Mouse (Mus musculus) heart, adult 9 months (tissue): ENCODE results near the gene Dpep1.
"Not testable (repeated sequence)": the region's sequence is repeated elsewhere in the genome, so short reads cannot be mapped to it uniquely, and the experiment has no call there.

ENCODE experiments used
- DNase-seq, 2 experiments: peaks; one replicate each; pipeline ENCODE4 v3.0.0; 2022; ENCODE audit warnings: low spot score in 2 of 2

Dpep1 gene

DNA sequence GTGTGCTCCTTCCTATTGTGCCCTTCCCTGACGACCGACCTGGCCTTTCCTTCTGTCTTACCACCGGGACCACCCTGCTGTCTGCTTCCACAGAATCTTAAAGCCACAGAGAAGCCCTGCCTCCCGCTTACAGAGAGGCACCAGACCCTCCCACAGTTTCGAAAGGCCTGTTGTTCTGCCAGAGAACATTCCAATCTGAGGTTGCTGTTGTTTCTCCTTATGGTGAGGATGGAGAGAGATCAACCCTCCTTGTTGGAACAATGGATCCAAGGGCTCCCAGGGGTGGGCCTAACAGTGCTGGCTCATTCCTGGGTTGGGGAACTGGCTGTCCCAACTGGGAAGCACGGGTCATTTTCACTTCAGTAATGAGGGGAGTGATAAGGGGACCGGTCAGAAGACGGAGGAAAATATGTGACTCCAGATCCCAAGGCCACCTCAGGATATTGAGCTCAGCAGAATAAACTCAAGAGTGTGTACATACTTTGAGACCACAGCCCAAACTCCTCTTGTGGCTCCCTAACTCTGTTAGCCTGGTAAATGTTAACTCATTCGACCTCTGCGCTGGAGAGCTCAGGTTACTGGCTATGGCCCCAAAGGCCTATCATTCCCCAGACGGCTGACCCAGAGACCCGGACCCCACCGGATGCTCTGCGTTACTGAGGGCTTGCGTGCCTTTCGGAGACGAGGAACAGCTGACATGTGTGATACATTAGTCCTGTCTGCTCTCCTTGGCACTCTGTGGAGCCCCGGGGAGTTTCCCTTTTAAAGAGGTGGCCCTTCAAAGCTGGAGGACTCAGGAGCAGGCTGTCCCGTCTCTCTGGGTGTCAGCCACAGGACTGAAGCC lies at the start of gene Dpep1:
Dpep1 (plus strand) TSS at position 677 of the 844 bp plus-strand sequence.
- DNase-seq, result peak; percentile 83 to 85

DNA sequence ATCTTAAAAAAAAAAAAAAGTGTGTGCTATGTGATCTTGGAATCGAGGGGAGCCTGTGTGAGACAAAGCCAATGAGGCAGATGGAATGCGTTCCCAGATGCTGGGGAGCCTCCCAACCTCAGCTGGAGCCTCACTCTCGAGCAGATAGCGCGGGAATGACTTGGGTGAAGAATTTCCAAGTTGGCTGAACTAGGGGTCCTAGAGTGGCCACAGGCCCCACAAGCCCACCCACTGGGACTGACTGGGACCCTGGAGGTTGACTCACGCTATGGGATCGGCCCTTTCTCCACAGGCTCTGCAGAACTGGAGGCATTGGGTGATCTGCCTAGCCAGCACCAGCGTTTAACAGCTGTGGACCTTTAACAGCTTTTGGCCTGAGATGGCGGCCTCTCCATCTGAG lies 49.8 kb upstream of the Dpep1 start:
- DNase-seq, result peak; percentile 73 to 74

DNA sequence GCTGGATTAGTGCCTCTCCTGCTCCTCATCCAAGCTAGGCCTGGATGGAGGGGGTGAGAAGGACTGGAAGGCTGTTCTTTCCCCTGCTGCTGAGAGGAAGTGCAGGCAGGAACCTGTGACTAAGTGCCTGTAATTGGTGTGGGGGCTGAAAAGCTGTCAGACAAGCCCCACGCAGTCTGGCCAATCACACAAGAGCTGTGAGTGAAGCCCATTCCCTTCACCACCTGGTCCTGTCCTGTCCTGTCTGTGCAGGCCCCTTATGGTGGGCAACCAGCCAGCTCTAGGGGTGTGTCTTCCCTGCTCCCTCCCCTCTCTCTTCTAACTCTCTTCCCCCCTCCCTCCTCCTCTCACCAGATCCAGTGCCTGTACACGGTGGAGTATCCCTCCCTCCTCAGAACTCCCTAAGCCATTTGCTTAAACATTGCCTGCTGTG lies 48.4 kb upstream of the Dpep1 start:
- peak; percentile 32 to 43 for DNase-seq

DNA sequence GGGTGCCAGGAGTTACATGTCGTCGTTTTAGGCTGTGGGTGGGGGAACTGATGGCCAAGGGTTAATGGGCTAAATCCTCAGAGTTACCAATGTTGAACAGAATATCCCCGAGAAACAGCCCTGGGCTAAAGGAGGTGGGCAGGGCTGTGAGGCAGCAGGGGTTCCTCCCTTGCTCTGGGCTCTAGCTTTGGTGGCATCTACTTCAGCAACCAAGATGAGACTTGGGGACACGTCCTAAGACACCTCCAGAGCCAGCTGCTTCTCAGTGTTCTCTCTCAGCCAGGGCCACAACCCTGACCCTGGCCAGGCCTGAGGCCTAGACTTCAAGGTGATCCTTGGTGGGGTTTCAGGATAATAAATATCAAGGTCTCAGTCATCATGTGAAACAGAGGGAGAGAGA lies 47.3 kb upstream of the Dpep1 start:
- DNase-seq, result no peak

DNA sequence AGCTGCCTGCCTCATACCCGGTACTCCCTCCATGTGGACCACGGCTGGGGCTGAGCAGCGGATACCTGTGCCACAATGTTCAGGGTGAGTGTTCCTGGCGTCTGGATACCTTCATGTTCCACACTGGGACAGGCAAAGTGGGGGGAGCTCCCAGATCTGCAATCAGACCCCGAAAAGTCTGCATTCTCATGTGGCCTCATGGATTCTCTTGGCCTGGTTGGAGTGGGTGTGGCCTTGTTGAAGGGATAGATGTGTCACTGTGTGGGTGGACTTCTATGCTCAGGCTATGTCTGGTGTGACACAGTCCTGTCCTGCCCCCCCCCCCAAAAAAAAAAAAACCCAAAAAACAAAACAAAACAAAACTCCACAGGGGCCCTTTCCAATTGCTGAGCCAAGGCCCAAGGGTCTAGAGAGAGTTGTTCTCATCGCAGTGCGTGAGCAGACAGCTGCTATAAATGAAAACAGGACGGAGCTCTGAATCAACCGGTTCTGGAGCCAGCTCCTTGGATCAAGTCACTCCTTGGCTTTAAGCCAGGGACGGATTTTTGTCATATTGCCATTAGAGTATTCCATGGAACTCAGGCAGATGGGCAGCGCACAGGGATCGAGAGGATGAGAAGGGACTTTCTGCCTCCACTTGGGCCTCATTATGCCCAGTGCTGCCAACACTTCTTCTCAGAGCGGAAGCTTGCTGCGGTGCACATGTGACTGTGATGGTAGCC lies 44.1 kb upstream of the Dpep1 start:
- peak; percentile 89 to 94 for DNase-seq

DNA sequence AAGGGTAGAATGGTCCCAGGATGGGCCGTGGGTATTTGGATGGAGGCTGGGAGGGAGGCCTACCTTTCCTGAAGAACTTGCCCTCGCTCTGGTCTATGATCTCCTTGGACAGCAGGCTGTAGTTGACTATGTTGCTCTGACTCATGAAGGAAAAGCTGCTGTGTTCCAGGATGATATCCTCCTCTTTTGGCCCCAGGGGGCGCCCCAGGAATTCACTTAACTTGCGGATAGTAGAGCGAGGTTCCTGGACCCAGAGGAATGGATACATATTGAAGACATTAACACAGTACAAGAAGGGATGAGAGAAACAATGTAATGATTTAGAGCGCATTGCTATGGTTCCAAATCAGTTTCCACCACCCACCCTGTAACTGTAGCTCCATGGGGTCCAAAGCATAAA lies 40.8 kb upstream of the Dpep1 start:
- DNase-seq, result peak; percentile 53 to 61

DNA sequence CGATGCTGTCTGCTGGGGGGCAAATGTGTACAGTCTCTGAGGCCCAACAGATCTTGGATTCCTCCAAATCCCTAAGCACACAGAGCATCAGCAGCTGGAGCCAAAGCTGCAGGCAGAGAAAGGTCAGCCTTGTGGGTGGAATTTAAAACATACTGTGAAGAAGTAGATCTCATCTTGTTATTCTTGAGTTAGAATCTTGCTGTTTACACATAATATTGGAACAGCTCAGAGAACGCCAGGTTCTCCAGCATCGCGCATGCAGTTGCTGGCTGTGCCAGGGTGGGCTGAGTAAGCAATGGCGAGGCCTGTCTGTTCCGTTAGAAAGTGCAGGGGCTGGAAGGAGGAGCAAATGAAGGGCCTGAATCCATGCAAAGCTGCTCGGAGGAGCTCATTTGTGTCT lies 39.7 kb upstream of the Dpep1 start:
- peak; percentile 39 to 45 for DNase-seq

DNA sequence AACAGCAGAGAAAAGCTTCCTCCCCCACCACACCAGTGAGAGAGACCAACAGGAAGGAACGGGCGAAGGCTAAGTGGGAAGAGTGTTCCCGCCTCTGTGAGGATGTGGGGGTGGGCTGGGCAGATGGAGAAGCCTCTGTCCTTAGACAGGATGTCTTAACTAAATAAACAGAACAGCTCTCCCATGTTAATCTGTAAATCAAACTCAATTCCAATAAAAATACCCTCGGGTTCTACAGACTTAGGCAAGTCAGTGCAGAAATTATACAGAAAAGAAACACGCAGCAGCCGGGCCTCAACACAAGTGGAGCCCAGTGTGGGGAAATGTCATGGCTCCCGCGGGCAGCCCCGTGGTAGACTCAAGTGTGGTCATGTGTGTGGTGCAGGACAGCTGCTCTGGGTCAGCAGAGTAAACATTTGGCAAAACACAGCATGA lies 35.3 kb upstream of the Dpep1 start:
- DNase-seq, result no peak

DNA sequence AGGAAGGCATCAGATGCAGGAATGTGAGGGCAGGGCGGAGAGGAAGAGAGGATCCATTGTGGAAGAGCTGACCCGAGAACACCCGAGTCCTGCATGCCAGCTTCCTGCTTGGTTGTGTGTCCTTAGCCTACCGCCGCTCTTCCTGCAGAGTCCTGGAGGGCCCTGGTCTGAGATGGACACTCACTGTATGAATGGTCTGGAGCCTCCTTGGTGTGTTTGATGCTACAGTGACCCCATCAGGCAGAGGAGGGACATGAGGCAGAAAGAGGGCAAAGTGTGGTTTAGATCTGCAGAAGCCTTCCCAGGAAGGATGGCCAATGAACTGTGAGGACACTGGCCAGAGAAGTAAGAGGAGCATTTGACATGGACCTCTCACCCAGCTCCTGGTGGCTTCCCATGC lies 30.9 kb upstream of the Dpep1 start:
- DNase-seq, result peak in 1 of 2 experiments; percentile 35

DNA sequence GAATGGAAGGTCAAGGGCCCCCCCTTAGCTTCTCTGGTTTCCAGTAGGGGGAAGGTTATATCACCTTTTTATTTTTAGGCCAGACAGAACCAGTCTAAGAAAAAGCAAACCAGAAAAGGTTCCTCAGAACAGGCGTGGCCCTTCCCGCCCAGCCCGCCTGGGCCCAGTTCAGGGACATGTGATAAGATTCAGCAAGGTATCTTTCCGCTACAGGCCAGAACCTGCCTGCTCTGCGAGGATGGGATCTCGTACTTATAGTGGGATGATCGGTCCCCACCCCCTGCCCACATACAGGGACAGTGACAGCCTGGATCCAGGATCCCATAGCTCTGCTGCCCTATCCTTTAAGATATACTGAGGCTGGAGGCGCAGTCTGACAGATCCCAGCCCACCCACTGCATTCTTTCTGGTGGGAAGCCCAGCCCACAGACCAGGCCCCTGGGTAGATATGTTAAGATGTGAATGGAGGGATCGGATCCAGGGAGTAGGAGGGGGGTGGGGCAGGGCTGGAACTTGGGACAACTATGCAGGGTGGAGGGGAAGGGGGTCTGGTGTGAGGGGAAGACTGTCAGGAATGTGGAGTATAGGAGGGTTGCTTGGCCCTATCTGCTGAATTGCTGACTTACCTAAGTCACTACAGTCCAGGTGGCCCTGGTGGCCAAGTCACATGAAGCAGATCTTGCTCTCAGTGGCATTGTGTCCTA lies 29.8 kb upstream of the Dpep1 start:
- DNase-seq, result no peak

DNA sequence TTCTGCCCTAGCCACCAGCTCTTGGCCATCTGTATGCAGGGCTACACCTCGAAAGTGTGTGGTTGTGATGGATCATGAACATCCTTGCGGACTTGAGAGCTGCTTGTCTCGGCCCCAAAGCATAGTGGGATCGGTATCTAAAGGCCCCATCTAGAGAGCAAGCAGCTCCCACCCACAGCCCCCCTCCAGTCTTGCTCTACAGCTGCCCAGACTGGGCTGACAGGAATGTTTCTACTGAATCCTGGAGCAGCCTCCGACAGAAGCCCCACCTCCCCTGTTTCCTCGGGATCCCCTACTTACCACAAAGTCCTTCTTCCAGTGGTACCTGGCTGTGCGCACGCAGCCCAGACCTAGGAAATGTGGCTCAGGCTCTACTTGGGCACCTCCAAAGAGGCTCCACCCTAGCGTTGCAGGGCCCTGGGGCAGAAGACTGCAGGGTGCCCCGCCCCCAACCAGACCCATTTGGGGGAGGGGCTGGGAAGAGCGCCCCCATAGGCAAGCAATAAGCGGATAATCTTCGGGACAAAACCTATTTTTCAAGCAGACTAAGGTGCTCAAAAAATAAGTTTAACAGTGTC lies 28.1 kb upstream of the Dpep1 start, which contains the start of gene Sult5a1:
Sult5a1 (minus strand) TSS at position 428 of the 578 bp plus-strand sequence.
- DNase-seq, result no peak

DNA sequence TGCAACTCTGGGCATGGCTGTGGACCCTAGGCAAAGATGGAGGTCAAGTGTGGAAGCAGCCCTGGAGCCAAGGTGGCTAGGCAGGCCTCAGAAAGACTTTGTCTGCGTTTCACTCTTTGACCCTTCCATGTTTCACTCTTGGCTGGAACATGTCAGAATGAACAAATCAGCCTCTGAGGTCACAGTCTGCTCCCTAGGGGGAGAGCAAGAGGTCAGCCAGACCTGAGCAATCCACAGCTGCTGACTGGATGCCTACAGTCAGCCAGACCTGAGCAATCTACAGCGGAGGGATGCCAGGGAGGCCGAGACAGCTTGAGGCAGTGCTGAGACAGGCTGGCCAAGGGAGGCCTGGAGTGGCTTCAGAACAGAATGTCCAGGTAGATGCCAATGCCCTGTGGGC lies 4.7 kb upstream of the Dpep1 start:
- DNase-seq, result peak; percentile 61 to 78

DNA sequence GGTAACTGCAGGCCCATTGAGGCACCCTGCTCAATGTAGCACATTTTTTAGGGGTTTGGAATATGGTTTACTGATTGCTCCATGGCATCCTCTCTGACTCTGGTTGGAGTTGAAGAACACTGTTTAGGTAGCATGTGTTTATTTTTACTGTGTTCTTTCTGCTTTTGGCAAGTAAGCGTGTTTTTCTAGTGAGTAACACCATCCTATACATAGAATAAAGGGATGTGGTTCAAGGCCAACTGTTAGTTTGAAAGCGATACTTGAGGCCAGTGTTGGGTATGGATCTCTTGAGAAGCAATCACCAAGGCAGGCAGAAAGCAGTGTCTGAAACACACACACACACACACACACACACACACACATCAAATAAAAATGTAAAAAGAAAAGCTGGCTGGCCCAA lies 2.0 kb downstream of the Dpep1 start:
- DNase-seq, result no peak

DNA sequence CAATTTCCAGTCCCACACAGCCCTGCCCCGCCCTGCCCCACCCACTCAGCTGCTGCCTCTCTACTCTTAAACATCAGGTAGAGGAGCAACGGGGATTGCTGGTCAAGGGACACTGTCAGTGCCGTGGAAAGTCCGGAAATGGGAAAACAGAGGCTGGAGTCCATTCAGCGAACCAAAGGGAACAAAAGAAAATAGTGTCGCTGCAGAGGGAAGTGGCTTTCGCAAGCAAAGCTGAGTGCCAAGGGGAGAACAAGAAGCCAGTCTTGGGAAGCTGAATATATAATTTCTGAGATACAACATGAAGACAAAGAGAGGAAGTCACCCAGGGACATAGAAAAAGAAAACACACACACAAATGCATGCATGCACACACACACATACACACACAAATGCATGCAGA lies 2.8 kb downstream of the Dpep1 start:
- DNase-seq, result peak in 1 of 2 experiments; percentile 24

DNA sequence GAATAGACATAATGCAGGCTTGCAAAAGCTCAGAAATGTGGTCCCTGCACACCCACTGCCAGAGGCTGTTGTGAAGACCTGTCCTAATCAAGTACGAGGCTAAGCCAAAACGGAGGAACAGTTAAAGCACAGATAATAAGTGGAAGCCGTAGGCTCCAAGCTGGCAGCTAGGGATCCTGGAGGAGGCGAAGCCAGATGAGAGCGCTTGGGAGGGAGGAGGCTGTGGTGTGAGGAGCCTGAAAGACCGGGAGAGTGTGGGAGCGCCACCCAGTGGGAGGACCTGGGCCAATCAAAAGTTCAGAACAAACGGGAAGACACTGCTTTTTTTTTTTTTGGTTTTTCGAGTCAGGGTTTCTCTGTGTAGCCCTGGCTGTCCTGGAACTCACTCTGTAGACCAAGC lies 4.6 kb downstream of the Dpep1 start:
- peak; percentile 56 to 72 for DNase-seq

DNA sequence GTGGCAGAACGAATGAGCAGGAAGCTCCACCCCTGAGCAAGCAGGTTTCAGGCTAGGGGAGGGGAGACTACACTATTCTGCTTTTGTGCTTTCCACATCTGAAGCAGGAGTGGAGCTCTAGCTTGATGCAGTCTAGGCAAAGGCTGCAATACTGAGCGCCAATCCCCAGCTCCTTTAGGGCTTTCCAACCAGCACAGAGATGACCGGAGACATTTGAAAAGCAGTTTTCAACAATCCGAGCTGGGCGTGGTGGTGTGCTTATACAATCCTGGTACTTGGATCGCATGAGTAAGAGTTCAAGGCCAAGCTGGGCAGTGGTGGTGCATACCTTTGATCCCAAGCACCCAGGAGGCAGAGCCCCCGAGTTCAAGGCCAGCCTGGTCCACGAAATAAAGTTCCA lies 5.9 kb downstream of the Dpep1 start:
- DNase-seq, result no peak

DNA sequence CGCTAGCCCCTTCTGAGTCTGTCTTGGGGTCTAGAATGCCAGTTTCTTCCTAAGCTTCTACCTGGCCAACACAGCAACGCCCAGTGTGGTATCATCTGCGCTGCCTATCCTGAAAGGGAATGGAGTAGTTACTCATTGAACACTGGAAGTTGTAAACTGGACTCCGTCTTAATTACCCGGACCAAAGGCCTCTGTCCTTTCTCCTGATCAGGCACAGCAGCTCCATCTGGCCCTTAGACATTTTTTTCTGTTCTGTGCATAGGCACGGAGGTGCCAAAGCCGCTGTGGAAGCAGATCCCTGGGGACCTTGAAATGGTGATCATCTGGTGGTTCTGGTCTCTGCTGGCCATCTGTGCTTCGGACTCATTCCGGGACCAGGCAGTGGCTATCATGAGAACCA lies 7.7 kb downstream of the Dpep1 start:
- DNase-seq, result no peak

DNA sequence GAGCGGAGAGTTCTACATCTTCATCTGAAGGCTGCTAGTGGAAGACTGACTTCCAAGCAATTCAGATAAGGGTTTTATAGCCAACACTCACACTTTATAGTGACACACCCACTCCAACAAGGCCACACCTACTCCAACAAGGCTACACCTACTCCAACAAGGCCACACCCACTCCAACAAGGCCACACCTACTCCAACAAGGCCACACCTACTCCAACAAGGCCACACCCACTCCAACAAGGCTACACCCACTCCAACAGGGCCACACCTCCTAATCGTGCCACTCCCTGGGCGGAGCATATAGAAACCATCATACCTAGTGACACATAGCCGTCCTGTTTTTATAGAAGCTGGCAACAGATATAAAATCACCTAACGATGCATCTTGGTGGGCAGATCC lies 11.0 kb downstream of the Dpep1 start:
- DNase-seq, result not testable (repeated sequence)

DNA sequence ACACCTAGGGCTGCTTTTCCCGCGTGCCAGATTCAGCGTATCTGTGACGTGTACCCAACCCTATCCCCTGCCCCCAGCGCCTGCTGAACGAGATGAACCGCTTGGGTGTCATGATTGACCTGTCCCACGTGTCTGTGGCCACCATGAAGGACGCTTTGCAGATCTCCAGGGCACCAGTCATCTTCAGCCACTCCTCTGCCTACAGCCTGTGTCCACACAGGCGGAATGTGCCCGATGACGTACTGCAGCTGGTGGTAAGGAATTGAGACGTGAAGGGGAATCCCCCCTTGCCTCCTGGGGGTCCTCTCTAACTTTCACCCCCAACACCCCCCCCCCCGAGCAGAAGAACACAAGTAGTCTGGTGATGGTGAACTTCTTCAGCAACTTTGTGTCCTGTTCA lies 13.8 kb downstream of the Dpep1 start:
- DNase-seq, result no peak

DNA sequence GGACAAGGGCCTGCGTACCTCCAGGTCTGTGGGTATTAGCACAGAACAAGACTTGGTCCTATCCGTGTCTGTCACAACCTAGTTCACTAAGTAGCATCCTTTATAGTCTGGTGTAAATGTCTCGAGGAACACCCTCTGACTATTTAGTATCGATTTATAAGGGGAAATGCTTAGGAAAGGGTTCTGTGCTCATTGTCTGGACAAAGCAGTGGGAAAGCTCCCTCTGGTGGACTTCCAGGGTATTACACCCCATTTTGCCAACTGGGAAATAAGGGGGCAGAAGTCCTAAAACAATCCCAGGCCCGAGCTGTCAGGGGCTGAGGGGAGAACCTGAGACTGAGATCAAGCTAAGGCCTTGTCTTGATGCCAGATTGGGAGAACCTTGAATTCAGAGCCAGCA lies 16.2 kb downstream of the Dpep1 start:
- peak in 1 of 2 experiments; percentile 68 for DNase-seq

DNA sequence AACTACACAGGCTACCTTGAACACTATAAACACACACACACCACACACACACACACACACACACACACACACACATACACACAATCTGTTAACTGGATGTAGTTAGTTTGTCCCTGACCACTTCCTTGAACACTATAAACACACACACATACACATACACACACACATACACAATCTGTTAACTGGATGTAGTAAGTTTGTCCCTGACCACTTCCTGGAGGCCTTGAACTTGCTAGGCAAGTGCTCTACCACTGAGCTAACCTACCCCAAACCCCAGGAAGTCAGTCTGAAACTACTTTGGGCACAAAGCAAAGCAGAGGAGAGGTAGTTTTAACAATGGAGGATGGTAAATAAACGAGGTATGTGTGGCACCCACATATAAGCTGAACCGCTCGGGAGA lies 17.5 kb downstream of the Dpep1 start:
- DNase-seq, result no peak

DNA sequence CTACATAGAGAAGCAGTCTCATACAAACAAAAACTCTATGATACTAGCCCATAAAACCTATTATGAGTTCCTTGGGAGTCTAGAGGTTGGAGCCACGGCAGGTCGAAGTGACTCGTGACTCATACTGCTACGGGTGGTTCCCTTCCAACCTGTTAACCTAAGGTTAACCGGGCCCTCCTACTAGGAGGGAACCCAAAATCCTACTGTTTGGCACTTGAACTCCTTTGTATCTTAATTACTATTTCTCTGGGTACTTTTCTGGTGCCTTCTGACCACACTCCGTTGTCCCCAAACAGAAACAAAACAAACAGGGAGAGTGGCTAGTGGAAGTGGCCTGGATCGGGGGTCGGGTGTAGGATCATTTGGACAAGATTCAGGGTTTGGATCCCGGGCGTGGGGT lies 25.8 kb downstream of the Dpep1 start:
- no peak for DNase-seq
